Mouse (Mus musculus) erythroblast, embryonic 14.5 days (primary cell): ENCODE data around the gene Aurka. TPM values are rescaled to one million over a fixed set of nuclear protein-coding genes. Genes with fewer than 3 reads are reported as not detected.

Source experiments
- H3K27me3 ChIP-seq: 2 replicates; pipeline ENCODE4 v1.6.1; 2012; ENCODE audit warnings: inconsistent platforms; ENCODE audit not compliant: control insufficient read depth
- H3K36me3 ChIP-seq: 2 replicates; pipeline ENCODE4 v1.6.1; 2012; ENCODE audit warnings: mild to moderate bottlenecking, inconsistent platforms; ENCODE audit not compliant: control insufficient read depth
- H3K4me1 ChIP-seq: 2 replicates; pipeline ENCODE4 v1.6.1; 2012; ENCODE audit warnings: inconsistent platforms; ENCODE audit not compliant: control insufficient read depth
- H3K4me3 ChIP-seq: replicated peaks from 2 replicates; pipeline ENCODE3; 2012; ENCODE audit warnings: moderate library complexity, mild to moderate bottlenecking, inconsistent platforms
- H3K9me3 ChIP-seq: 2 replicates; pipeline ENCODE4 v1.6.1; 2012; ENCODE audit warnings: low read length, inconsistent platforms, mixed read lengths; ENCODE audit not compliant: control insufficient read depth
- GATA1 ChIP-seq: IDR thresholded peaks from 2 replicates; pipeline ENCODE4 v1.6.1; 2012; ENCODE audit warnings: low read length, inconsistent platforms, mixed read lengths
- TAL1 ChIP-seq: IDR thresholded peaks from 3 replicates; pipeline ENCODE4 v1.6.1; 2012; ENCODE audit warnings: low read length, inconsistent platforms, mixed read lengths
- polyA plus RNA-seq: library from polyadenylated mRNA; stranded (reverse); fragments of >175 nt; gene quantifications from 2 replicates; pipeline ENCODE4 v1.2.3, GENCODE M21; 2012

Gene Aurka
- polyA plus RNA-seq, 1 experiment, result 5.1 TPM

DNA sequence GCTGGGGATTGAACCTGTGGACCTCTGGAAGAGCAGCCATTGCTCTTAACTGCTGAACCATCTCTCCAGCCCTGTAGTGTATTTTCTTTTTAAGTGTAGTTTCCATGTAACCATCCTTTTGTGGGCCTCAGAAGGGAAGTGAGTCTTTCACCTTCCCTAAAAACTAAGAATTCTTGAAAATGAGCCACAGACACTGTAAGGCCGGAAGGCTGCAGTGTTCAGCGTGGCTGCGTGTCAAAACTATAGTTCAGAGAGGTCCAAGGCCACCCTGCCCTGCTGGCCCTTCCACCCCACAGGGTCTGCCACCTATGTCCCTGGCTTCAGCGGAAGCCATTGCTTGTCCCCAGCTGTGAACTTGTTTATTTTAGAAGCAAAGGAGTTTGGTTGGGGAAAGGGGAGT is 35.8 kb upstream of the Aurka start:
- H3K36me3 ChIP-seq, result no peaks in the 10 kb centered on the region
- H3K4me3 ChIP-seq, result no peak overlapping the region
- H3K27me3 ChIP-seq, result peaks cover 4% of the 10 kb centered on the region; the same call in 1 of the 2 replicates
- no peak for TF ChIP-seq TAL1
- TF ChIP-seq GATA1, result no peak
- no peaks in the 10 kb centered on the region for H3K4me1 ChIP-seq
- H3K9me3 ChIP-seq, result no peaks in the 10 kb centered on the region

- no peak overlapping the region for H3K4me3 ChIP-seq
- no peaks in the 10 kb centered on the region for H3K36me3 ChIP-seq
- no peak for TF ChIP-seq GATA1
- TF ChIP-seq TAL1, result no peak
- no peaks in the 10 kb centered on the region for H3K9me3 ChIP-seq
- H3K4me1 ChIP-seq, result no peaks in the 10 kb centered on the region
- H3K27me3 ChIP-seq, result peaks cover 11% of the 10 kb centered on the region
These were observed 34.7 kb upstream of the Aurka start for GRCm38 (mm10) chr2:172405011-172405410.

- TF ChIP-seq TAL1 (no peak), GATA1 (no peak)
- Histone ChIP-seq H3K27me3 (peaks cover 11% of the 10 kb centered on the region), H3K4me1 (no peaks in the 10 kb centered on the region), H3K4me3 (no peak overlapping the region), H3K9me3 (no peaks in the 10 kb centered on the region), H3K36me3 (no peaks in the 10 kb centered on the region)
These were observed 33.9 kb upstream of the Aurka start for GRCm38 (mm10) chr2:172404239-172404638.

- Histone ChIP-seq H3K27me3 (peaks cover 11% of the 10 kb centered on the region), H3K4me3 (no peak overlapping the region), H3K4me1 (peaks cover 7% of the 10 kb centered on the region), H3K36me3 (no peaks in the 10 kb centered on the region), H3K9me3 (no peaks in the 10 kb centered on the region)
- TF ChIP-seq GATA1, result no peak
- no peak for TF ChIP-seq TAL1
These were observed 30.9 kb upstream of the Aurka start for GRCm38 (mm10) chr2:172401116-172401825.

DNA sequence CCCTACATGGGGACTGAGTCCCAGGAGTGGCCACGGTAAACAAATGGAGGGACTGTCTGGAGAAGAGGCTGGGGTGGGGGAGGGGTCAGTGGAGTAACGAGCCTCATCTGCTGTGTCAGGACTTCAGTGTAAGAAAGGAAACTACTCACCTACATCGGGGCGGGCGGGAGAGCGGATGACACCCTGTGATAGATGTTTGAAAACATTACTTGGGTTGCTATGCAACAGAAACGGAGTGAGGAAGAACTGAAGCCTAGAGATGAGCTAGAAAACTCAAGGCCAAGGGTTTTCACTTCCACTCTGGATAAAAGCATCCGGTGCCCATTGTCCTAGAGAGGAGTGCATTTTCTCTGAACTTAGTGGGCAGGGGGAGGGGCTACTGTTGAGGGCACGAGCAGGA is 29.6 kb upstream of the Aurka start:
- TF ChIP-seq GATA1 (no peak), TAL1 (no peak)
- Histone ChIP-seq H3K4me1 (peaks cover 7% of the 10 kb centered on the region), H3K4me3 (no peak overlapping the region), H3K36me3 (no peaks in the 10 kb centered on the region), H3K27me3 (peaks cover 11% of the 10 kb centered on the region), H3K9me3 (no peaks in the 10 kb centered on the region)

GRCm38 (mm10) chr2:172395961-172396360 is 25.6 kb upstream of the Aurka start:
- Histone ChIP-seq H3K9me3 (no peaks in the 10 kb centered on the region), H3K27me3 (peaks cover 11% of the 10 kb centered on the region), H3K4me1 (peaks cover 20% of the 10 kb centered on the region), H3K4me3 (no peak overlapping the region), H3K36me3 (no peaks in the 10 kb centered on the region)
- TF ChIP-seq TAL1 (no peak), GATA1 (no peak)

DNA sequence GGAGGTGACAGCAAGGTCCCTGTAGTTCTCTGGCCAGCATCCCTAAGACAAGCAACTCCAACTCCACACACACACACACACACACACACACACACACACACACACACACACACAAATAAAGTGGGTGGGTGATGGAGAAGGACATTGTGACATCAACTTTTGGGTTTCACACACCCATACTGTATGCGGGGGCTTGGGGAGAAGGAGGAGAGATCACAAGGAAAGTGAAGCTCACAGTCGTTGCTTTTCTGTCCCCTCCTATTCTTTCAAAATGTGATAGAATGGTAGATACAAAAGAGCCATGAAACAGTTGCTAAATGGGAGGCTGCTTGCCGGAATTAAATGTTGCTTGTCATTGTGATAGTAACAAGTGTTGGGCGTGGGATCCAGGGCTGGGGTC is 24.3 kb upstream of the Aurka start:
- H3K27me3 ChIP-seq, result peaks cover 7% of the 10 kb centered on the region
- H3K4me1 ChIP-seq, result peaks cover 20% of the 10 kb centered on the region
- TF ChIP-seq TAL1 (no peak), GATA1 (no peak)
- no peak overlapping the region for H3K4me3 ChIP-seq
- no peaks in the 10 kb centered on the region for H3K36me3 ChIP-seq
- no peaks in the 10 kb centered on the region for H3K9me3 ChIP-seq

- no peaks in the 10 kb centered on the region for H3K9me3 ChIP-seq
- TF ChIP-seq GATA1 (no peak), TAL1 (no peak)
- peaks cover 20% of the 10 kb centered on the region for H3K4me1 ChIP-seq
- peak overlapping the region; percentile 55 for H3K4me3 ChIP-seq
- peaks cover 7% of the 10 kb centered on the region for H3K27me3 ChIP-seq
- H3K36me3 ChIP-seq, result no peaks in the 10 kb centered on the region
These were observed 23.7 kb upstream of the Aurka start for GRCm38 (mm10) chr2:172394052-172394392.

DNA sequence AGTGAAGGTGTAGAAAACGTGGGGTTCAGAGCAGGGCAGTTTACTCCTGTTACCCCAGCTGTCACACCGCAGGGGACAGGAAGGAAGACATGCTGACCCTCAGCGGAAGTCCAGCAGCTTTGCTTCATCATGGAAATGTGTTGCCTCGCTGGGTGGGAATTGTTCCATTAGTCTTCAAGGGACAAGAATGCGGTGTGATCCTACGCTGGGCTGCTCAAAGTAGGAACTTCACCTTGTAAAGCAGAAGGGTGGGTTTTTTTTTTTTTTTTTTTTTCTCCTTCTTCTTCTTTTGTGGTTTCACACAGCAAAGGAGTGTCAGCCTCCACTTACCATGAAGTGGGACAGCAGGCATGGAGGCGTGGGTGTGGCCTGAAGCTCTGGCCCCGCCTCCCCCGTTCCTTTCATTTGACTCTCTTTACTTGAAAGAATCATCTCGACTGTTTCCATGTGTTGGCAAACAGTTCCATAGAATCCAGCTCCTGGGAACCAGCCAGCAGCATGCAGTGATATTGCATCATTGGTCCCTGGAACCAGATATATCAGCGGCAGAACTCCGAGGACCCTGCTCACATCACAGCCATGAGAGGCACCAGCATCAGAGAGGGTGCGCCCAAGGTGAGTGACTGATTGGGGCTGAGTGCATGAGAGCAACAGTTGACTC is 23.2 kb upstream of the Aurka start, which contains the start of gene Cass4:
Cass4 (plus strand) TSS at position 404 of the 661 bp plus-strand sequence.
- Histone ChIP-seq H3K4me3 (peak within 1 kb of the TSS; percentile 55), H3K27me3 (peaks cover 7% of the 10 kb centered on the region), H3K9me3 (no peaks in the 10 kb centered on the region), H3K36me3 (no peaks in the 10 kb centered on the region), H3K4me1 (peaks cover 20% of the 10 kb centered on the region)
- TF ChIP-seq GATA1, result no peak
- TF ChIP-seq TAL1, result no peak
